Mouse (Mus musculus) bone marrow macrophage, adult 2 months (primary cell): Measurements from ENCODE around the gene Ppfia4. TPM values are rescaled to one million over a fixed set of nuclear protein-coding genes. Genes with fewer than 3 reads are reported as not detected.
"Not testable (repeated sequence)": the region's sequence is repeated elsewhere in the genome, so short reads cannot be mapped to it uniquely, and the experiment has no call there.

Source experiments
- H3K27ac ChIP-seq: 2 replicates; pipeline ENCODE4 v1.5.1; 2012; ENCODE audit warnings: low read depth, low read length; ENCODE audit not compliant: insufficient read depth
- H3K4me1 ChIP-seq: 2 replicates; pipeline ENCODE4 v1.6.1; 2012; ENCODE audit warnings: low read length; ENCODE audit not compliant: control insufficient read depth, insufficient read depth
- H3K4me3 ChIP-seq: 2 replicates; pipeline ENCODE4 v1.5.1; 2012; ENCODE audit warnings: mild to moderate bottlenecking, low read length, moderate library complexity; ENCODE audit not compliant: insufficient read depth
- CTCF ChIP-seq: IDR thresholded peaks from 2 replicates; pipeline ENCODE4 v1.5.1; 2012; ENCODE audit warnings: low read depth, mild to moderate bottlenecking, low read length, moderate library complexity
- POLR2A ChIP-seq: IDR thresholded peaks from 2 replicates; pipeline ENCODE4 v1.6.1; 2012; ENCODE audit warnings: mild to moderate bottlenecking, low read depth, low read length, borderline replicate concordance
- polyA plus RNA-seq: library from polyadenylated mRNA; stranded (reverse); fragments of >200 nt; gene quantifications from 2 replicates; pipeline ENCODE4 v1.2.4, GENCODE M21; 2012; ENCODE audit not compliant: missing spikeins, insufficient read depth, insufficient read length

The Ppfia4 gene
- polyA plus RNA-seq, 1 experiment = 32.9 TPM

- no peak overlapping the region for H3K27ac ChIP-seq
- H3K4me3 ChIP-seq = no peak overlapping the region
- TF ChIP-seq POLR2A (no peak), CTCF (no peak)
- H3K4me1 ChIP-seq = no peaks in the 10 kb centered on the region
Measured at GRCm38 (mm10) chr1:134275616-134276464, 56.9 kb downstream of the Ppfia4 start.

GRCm38 (mm10) chr1:134274483-134274920, 58.2 kb downstream of the Ppfia4 start:
- H3K4me3 ChIP-seq = no peak overlapping the region
- no peak overlapping the region for H3K27ac ChIP-seq
- TF ChIP-seq CTCF (no peak), POLR2A (no peak)
- H3K4me1 ChIP-seq = no peaks in the 10 kb centered on the region

GRCm38 (mm10) chr1:134273493-134274395, 59.0 kb downstream of the Ppfia4 start:
- H3K4me3 ChIP-seq = no peak overlapping the region
- no peak for TF ChIP-seq POLR2A
- TF ChIP-seq CTCF = no peak
- no peaks in the 10 kb centered on the region for H3K4me1 ChIP-seq
- no peak overlapping the region for H3K27ac ChIP-seq

GRCm38 (mm10) chr1:134272754-134273250, 59.9 kb downstream of the Ppfia4 start:
- no peak for TF ChIP-seq CTCF
- no peak for TF ChIP-seq POLR2A
- H3K4me3 ChIP-seq = no peak overlapping the region
- H3K4me1 ChIP-seq = no peaks in the 10 kb centered on the region
- H3K27ac ChIP-seq = no peak overlapping the region

- no peak overlapping the region for H3K27ac ChIP-seq
- no peak overlapping the region for H3K4me3 ChIP-seq
- no peaks in the 10 kb centered on the region for H3K4me1 ChIP-seq
- no peak for TF ChIP-seq CTCF
- TF ChIP-seq POLR2A = no peak
Measured at GRCm38 (mm10) chr1:134270026-134270425, 62.7 kb downstream of the Ppfia4 start.

- no peak overlapping the region for H3K4me3 ChIP-seq
- no peak overlapping the region for H3K27ac ChIP-seq
- TF ChIP-seq CTCF = no peak
- H3K4me1 ChIP-seq = no peaks in the 10 kb centered on the region
Measured at GRCm38 (mm10) chr1:134265797-134266196, 66.9 kb downstream of the Ppfia4 start.

- Histone ChIP-seq H3K4me3 (no peak overlapping the region), H3K4me1 (no peaks in the 10 kb centered on the region), H3K27ac (no peak overlapping the region)
- TF ChIP-seq POLR2A = no peak
- TF ChIP-seq CTCF = no peak
Measured at GRCm38 (mm10) chr1:134264341-134264740, 68.4 kb downstream of the Ppfia4 start.

- H3K27ac ChIP-seq, H3K4me3 ChIP-seq, H3K4me1 ChIP-seq: not testable (repeated sequence)
Measured at GRCm38 (mm10) chr1:134249681-134250080, 83.0 kb downstream of the Ppfia4 start.

Other genes with a start within 250 kb of the Ppfia4 start
- not detected in 2 replicates for gene Chit1, start 221.7 kb downstream of the Ppfia4 start, polyA plus RNA-seq
- gene Chil1, start 150.8 kb downstream of the Ppfia4 start, polyA plus RNA-seq = not detected in 2 replicates
- gene Mybph, start 139.5 kb downstream of the Ppfia4 start, polyA plus RNA-seq = not detected in 2 replicates
- not detected in 2 replicates for gene Adora1, start 97.5 kb downstream of the Ppfia4 start, polyA plus RNA-seq
- gene Myog, start 42.9 kb downstream of the Ppfia4 start, polyA plus RNA-seq = not detected in 2 replicates
- 36.6 and 39.4 TPM in 2 replicates for gene Tmem183a, start 29.1 kb upstream of the Ppfia4 start, polyA plus RNA-seq
- not detected in 2 replicates for gene 4933406M09Rik, start 53.0 kb upstream of the Ppfia4 start, polyA plus RNA-seq
- gene Cyb5r1, start 72.6 kb upstream of the Ppfia4 start, polyA plus RNA-seq = 74.6 and 81.3 TPM in 2 replicates
- gene Adipor1, start 82.5 kb upstream of the Ppfia4 start, polyA plus RNA-seq = 202 and 213 TPM in 2 replicates
- gene Klhl12, start 122.6 kb upstream of the Ppfia4 start, polyA plus RNA-seq = 3.8 and 5.0 TPM in 2 replicates
- 13.5 and 15.1 TPM in 2 replicates for gene Rabif, start 161.7 kb upstream of the Ppfia4 start, polyA plus RNA-seq
- not detected in 2 replicates for gene Mgat4e, start 216.8 kb upstream of the Ppfia4 start, polyA plus RNA-seq
- gene Kdm5b, start 227.2 kb upstream of the Ppfia4 start, polyA plus RNA-seq = 11.0 and 12.9 TPM in 2 replicates